Mouse (Mus musculus) Muller cell, postnatal 12 days (primary cell): ENCODE results near the gene Hes5.

Experiments
- DNase-seq: peaks from one replicate; pipeline ENCODE4 v3.0.0-alpha.2; 2015; ENCODE audit errors: inconsistent ontology term

Gene Hes5

GRCm38 (mm10) chr4:154960690-154961225 is at the start of gene Hes5:
Gene Hes5 (plus strand): TSS chr4:154960923.
- peak; percentile 80 for DNase-seq

GRCm38 (mm10) chr4:154911644-154912043 is 49.1 kb upstream of the Hes5 start:
- no peak for DNase-seq

GRCm38 (mm10) chr4:154913845-154914244 is 46.9 kb upstream of the Hes5 start:
- DNase-seq: no peak

- DNase-seq: no peak
Measured at GRCm38 (mm10) chr4:154914252-154914651, 46.5 kb upstream of the Hes5 start.

GRCm38 (mm10) chr4:154914707-154915106 is 46.0 kb upstream of the Hes5 start:
- DNase-seq: no peak

GRCm38 (mm10) chr4:154915286-154915685 is 45.4 kb upstream of the Hes5 start:
- no peak for DNase-seq

GRCm38 (mm10) chr4:154916662-154917061 is 44.1 kb upstream of the Hes5 start:
- DNase-seq: no peak

- no peak for DNase-seq
Measured at GRCm38 (mm10) chr4:154922291-154922690, 38.4 kb upstream of the Hes5 start.

- DNase-seq: no peak
Measured at GRCm38 (mm10) chr4:154922931-154923330, 37.8 kb upstream of the Hes5 start.

GRCm38 (mm10) chr4:154925413-154925812 is 35.3 kb upstream of the Hes5 start:
- no peak for DNase-seq

- DNase-seq: no peak
Measured at GRCm38 (mm10) chr4:154926969-154927898, 33.5 kb upstream of the Hes5 start.

GRCm38 (mm10) chr4:154927899-154928337 is 32.8 kb upstream of the Hes5 start:
- DNase-seq: no peak

GRCm38 (mm10) chr4:154928395-154929087 is 32.2 kb upstream of the Hes5 start, which contains the start of gene Tnfrsf14:
Gene Tnfrsf14 (minus strand): TSS chr4:154928563.
- no peak for DNase-seq

GRCm38 (mm10) chr4:154929088-154929660 is 31.5 kb upstream of the Hes5 start:
- no peak for DNase-seq

GRCm38 (mm10) chr4:154933306-154933907 is 27.3 kb upstream of the Hes5 start:
- DNase-seq: peak; percentile 75

GRCm38 (mm10) chr4:154934800-154935199 is 25.9 kb upstream of the Hes5 start:
- DNase-seq: no peak

GRCm38 (mm10) chr4:154935788-154936187 is 24.9 kb upstream of the Hes5 start:
- no peak for DNase-seq

GRCm38 (mm10) chr4:154936542-154937255 is 24.0 kb upstream of the Hes5 start:
- DNase-seq: no peak

GRCm38 (mm10) chr4:154937746-154938145 is 23.0 kb upstream of the Hes5 start:
- no peak for DNase-seq

GRCm38 (mm10) chr4:154940156-154940555 is 20.6 kb upstream of the Hes5 start:
- no peak for DNase-seq

- no peak for DNase-seq
Measured at GRCm38 (mm10) chr4:154941831-154942230, 18.9 kb upstream of the Hes5 start.
